Mouse (Mus musculus) kidney, adult 10 weeks (tissue): ENCODE data around the gene Tmem41b. TPM values are rescaled to one million over a fixed set of nuclear protein-coding genes. Genes with fewer than 3 reads are reported as not detected.

ENCODE experiments used
- polyA plus RNA-seq: library from polyadenylated mRNA; stranded (reverse); fragments of 350-450 nt; fragmentation: Illumina TruSeq; extraction: RNeasy Lipid Tissue Mini Kit (QIAGEN cat#74804); gene quantifications from one replicate; pipeline ENCODE4 v1.2.3, GENCODE M21; 2014; ENCODE audit warnings: low read depth, low replicate concordance

Tmem41b gene
- 124 TPM for polyA plus RNA-seq

GRCm38 (mm10) chr7:109986775-109987174, at the start of gene Tmem41b:
Gene Tmem41b, minus strand, starts transcription at chr7:109986929.

GRCm38 (mm10) chr7:110018117-110018630, 31.4 kb upstream of the Tmem41b start, which contains the start of gene Ipo7:
Gene Ipo7, plus strand, starts transcription at chr7:110018274.

GRCm38 (mm10) chr7:109959716-109960612, 26.8 kb downstream of the Tmem41b start, which contains the start of gene Dennd5a:
Gene Dennd5a, minus strand, starts transcription at chr7:109960470.

Other genes starting within 250 kb of the Tmem41b start
- 147 TPM for gene Tmem9b, start 234.1 kb downstream of the Tmem41b start, polyA plus RNA-seq
- 4.2 TPM for gene Nrip3, start 204.9 kb downstream of the Tmem41b start, polyA plus RNA-seq
- gene Scube2, start 121.2 kb downstream of the Tmem41b start, polyA plus RNA-seq: not detected
- gene Dennd5a, start 26.5 kb downstream of the Tmem41b start, polyA plus RNA-seq: 48.7 TPM
- 230 TPM for gene Ipo7, start 31.3 kb upstream of the Tmem41b start, polyA plus RNA-seq
- 14.7 TPM for gene Zfp143, start 74.3 kb upstream of the Tmem41b start, polyA plus RNA-seq
- gene Wee1, start 135.1 kb upstream of the Tmem41b start, polyA plus RNA-seq: 17.8 TPM
- 29.3 TPM for gene Swap70, start 234.8 kb upstream of the Tmem41b start, polyA plus RNA-seq